Mouse (Mus musculus): ENCODE measurements around the gene Ccdc163. TPM values are rescaled to one million over a fixed set of nuclear protein-coding genes. Genes with fewer than 3 reads are reported as not detected.
A peak's percentile ranks its signal among the peaks of the same experiment; 100 is the strongest.
"Not testable (repeated sequence)": the region's sequence is repeated elsewhere in the genome, so short reads cannot be mapped to it uniquely, and the experiment has no call there.

Ccdc163 gene
- polyA plus RNA-seq (2016; fragmentation: Nextera tagmentation; extraction: Ambion mirVana), result 15.9 and 17.5 TPM in 2 replicates

DNA sequence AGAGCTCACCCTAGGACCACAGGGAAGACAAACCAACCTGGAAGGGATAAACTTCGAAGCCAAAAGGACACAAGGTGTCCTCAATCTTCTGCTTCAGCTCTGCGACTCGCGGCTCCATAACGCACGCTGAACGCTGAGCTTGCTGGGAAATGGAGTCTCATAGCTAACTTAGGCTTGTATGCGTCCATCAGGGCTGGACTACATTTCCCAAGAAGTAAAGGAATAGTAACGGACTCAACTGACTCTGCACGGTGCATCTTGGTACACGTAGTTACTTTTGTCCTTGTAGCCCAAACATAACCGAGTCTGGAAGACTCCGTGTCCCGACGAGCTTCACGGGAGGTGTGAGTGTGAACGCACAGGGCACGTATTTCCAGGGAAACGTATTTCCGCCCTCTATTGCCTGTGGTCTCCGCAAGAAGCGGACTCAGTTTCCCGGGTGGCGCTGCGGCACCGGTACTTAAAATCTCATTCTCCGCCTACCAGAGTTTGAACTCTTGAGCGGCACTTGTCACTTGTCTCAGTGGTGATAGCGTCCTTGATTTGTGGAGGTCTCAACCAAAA is at the start of gene Ccdc163, which contains the start of gene Mmachc:
TSS of gene Ccdc163 (plus strand) at position 309 of the 564 bp plus-strand sequence.
TSS of gene Mmachc (minus strand) at position 206 of the 564 bp plus-strand sequence.
- 0% methylated on average over 29 of the region's 29 CpGs for WGBS
- H3K4me2 ChIP-seq, result peak within 1 kb of the TSS; percentile 71
- H3K36me3 ChIP-seq, result peaks cover 17% of the 10 kb centered on the region
- peak within 1 kb of the TSS; percentile 61 for H3K9ac ChIP-seq
- H3K27ac ChIP-seq (ENCODE audit: poor library complexity, severe bottlenecking), result no peak within 1 kb of the TSS
- peak; percentile 96 for ATAC-seq (ENCODE audit: insufficient number of reproducible peaks, low FRiP score)
- peak within 1 kb of the TSS; percentile 58 for H3K4me3 ChIP-seq
- H3K27me3 ChIP-seq (replicated peaks), result no peaks in the 10 kb centered on the region
- no peaks in the 10 kb centered on the region for H3K9me3 ChIP-seq (replicated peaks)
- H3K4me1 ChIP-seq (replicated peaks), result peaks cover 9% of the 10 kb centered on the region

- H3K4me3 ChIP-seq, result no peak overlapping the region
- no peaks in the 10 kb centered on the region for H3K27me3 ChIP-seq (replicated peaks)
- no peak for ATAC-seq (ENCODE audit: insufficient number of reproducible peaks, low FRiP score)
- H3K9me3 ChIP-seq (replicated peaks), result no peaks in the 10 kb centered on the region
- no peak overlapping the region for H3K27ac ChIP-seq (ENCODE audit: poor library complexity, severe bottlenecking)
- H3K4me2 ChIP-seq, result no peak overlapping the region
- no peak overlapping the region for H3K9ac ChIP-seq
- H3K36me3 ChIP-seq, result no peaks in the 10 kb centered on the region
- WGBS, result 77% methylated on average over 2 of the region's 2 CpGs
- H3K4me1 ChIP-seq (replicated peaks), result 0 out of 2 replicates have a peak, but pooled peaks cover 3% of the 10 kb centered on the region
These were observed 48.8 kb upstream of the Ccdc163 start for GRCm38 (mm10) chr4:116659474-116659873.

GRCm38 (mm10) chr4:116659916-116660315 is 48.4 kb upstream of the Ccdc163 start:
- H3K27ac ChIP-seq (ENCODE audit: poor library complexity, severe bottlenecking); H3K27me3 ChIP-seq (replicated peaks); H3K4me1 ChIP-seq (replicated peaks); H3K4me3 ChIP-seq; H3K9me3 ChIP-seq (replicated peaks); H3K4me2 ChIP-seq; H3K36me3 ChIP-seq; H3K9ac ChIP-seq; ATAC-seq (ENCODE audit: insufficient number of reproducible peaks, low FRiP score): not testable (repeated sequence)
- 87% methylated on average over 6 of the region's 6 CpGs for WGBS

GRCm38 (mm10) chr4:116660829-116661228 is 47.5 kb upstream of the Ccdc163 start:
- no peaks in the 10 kb centered on the region for H3K36me3 ChIP-seq
- H3K4me1 ChIP-seq (replicated peaks), result 0 out of 2 replicates have a peak, but pooled peaks cover under 1% of the 10 kb centered on the region
- no peak for ATAC-seq (ENCODE audit: insufficient number of reproducible peaks, low FRiP score)
- H3K4me2 ChIP-seq, result no peak overlapping the region
- no peak overlapping the region for H3K9ac ChIP-seq
- no peaks in the 10 kb centered on the region for H3K9me3 ChIP-seq (replicated peaks)
- no peak overlapping the region for H3K27ac ChIP-seq (ENCODE audit: poor library complexity, severe bottlenecking)
- H3K4me3 ChIP-seq, result no peak overlapping the region
- no peaks in the 10 kb centered on the region for H3K27me3 ChIP-seq (replicated peaks)
- WGBS, result 72% methylated on average over 6 of the region's 6 CpGs

DNA sequence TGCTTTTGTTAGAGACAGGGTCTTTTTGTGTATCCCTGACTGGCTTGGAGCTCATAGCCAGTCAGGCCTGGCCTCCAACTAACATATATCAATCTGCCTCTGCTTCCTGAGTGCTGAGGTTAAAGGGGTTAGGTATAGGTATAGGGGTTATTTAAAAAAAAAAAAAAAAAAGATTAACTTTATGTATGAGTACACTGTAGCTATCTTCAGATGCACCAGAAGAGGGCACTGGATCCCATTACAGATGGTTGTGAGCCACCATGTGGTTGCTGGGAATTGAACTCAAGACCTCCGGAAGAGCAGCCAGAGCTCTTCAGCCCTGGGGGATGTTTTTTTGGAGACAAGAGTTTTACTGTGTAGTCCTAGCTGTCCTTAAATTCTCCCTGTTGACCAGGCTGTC is 46.3 kb upstream of the Ccdc163 start:
- H3K27me3 ChIP-seq (replicated peaks), result no peaks in the 10 kb centered on the region
- no peak overlapping the region for H3K4me3 ChIP-seq
- no peak overlapping the region for H3K9ac ChIP-seq
- H3K27ac ChIP-seq (ENCODE audit: poor library complexity, severe bottlenecking), result no peak overlapping the region
- H3K9me3 ChIP-seq (replicated peaks), result no peaks in the 10 kb centered on the region
- 87% methylated on average over 1 of the region's 1 CpGs for WGBS
- H3K36me3 ChIP-seq, result no peaks in the 10 kb centered on the region
- no peak for ATAC-seq (ENCODE audit: insufficient number of reproducible peaks, low FRiP score)
- no peak overlapping the region for H3K4me2 ChIP-seq
- no peaks in the 10 kb centered on the region for H3K4me1 ChIP-seq (replicated peaks)

DNA sequence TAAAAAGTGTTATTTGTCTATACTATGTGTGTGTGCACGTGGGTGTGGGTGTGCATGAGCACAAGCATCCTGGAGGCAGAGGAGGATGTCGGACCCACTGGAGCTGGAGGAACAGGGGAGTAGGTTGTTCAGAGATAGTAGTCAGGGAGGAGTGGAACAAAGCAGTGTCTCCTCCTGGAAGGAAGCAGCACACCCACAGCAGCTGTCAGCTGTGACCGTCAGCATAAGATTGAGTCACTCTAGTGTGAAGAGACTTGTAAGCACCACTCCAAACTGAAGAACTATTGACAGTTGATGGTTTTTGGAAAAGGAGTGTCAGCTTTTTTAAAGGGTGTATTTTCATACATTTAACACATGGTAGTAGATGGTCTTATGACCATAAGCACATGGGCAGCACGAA is 41.7 kb upstream of the Ccdc163 start:
- Histone ChIP-seq H3K27ac (ENCODE audit: poor library complexity, severe bottlenecking) (no peak overlapping the region), H3K9ac (no peak overlapping the region), H3K4me1 (replicated peaks) (no peaks in the 10 kb centered on the region), H3K4me3 (no peak overlapping the region), H3K9me3 (replicated peaks) (no peaks in the 10 kb centered on the region), H3K4me2 (no peak overlapping the region), H3K27me3 (replicated peaks) (no peaks in the 10 kb centered on the region), H3K36me3 (no peaks in the 10 kb centered on the region)
- 49% methylated on average over 4 of the region's 4 CpGs for WGBS
- ATAC-seq (ENCODE audit: insufficient number of reproducible peaks, low FRiP score), result no peak

- no peak overlapping the region for H3K4me2 ChIP-seq
- WGBS, result 45% methylated on average over 3 of the region's 3 CpGs
- no peak overlapping the region for H3K9ac ChIP-seq
- H3K4me1 ChIP-seq (replicated peaks), result no peaks in the 10 kb centered on the region
- H3K9me3 ChIP-seq (replicated peaks), result no peaks in the 10 kb centered on the region
- no peaks in the 10 kb centered on the region for H3K27me3 ChIP-seq (replicated peaks)
- H3K4me3 ChIP-seq, result no peak overlapping the region
- H3K27ac ChIP-seq (ENCODE audit: poor library complexity, severe bottlenecking), result no peak overlapping the region
- ATAC-seq (ENCODE audit: insufficient number of reproducible peaks, low FRiP score), result no peak
- H3K36me3 ChIP-seq, result no peaks in the 10 kb centered on the region
These were observed 40.2 kb upstream of the Ccdc163 start for GRCm38 (mm10) chr4:116668145-116668544.

DNA sequence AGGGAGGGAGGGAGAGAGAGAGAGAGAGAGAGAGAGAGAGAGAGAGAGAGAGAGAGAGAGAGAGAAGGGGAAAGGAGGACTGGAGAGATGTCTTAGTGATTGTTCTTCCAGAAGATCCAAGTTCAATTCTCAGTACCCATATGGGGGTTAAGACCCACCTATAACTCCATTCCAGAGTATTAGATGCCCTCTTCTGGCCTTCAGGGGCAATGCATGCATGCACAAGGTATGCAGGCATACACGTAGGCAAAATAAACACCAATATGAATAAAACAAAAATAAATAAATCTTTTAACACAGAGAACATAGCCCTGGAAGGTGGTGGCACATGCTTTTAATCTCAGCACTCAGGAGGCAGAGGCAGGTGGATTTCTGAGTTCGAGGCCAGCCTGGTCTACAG is 39.0 kb upstream of the Ccdc163 start:
- WGBS, result 73% methylated on average over 2 of the region's 2 CpGs
- H3K4me2 ChIP-seq, result no peak overlapping the region

DNA sequence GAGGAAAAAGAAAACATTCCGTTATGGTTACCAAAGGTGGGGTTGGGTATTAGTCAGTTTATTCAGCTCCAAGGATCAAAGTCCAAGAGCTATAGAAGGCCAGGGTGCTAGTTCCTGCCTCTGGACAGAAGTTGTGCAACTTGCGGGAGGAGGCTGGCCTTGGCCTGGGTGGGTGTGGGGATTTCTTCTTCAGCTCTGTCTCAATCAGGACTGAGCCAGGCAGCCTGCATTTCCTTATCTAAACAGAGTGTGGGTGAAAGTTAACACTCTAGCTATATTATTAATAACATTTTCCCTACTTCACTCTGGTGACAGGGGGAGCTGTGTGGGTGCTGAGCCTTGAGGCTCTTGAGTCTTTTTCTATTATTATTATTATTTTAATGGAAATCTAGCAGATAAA is 35.5 kb upstream of the Ccdc163 start:
- 47% methylated on average over 2 of the region's 2 CpGs for WGBS
- Histone ChIP-seq H3K4me1 (replicated peaks) (no peaks in the 10 kb centered on the region), H3K9me3 (replicated peaks) (no peaks in the 10 kb centered on the region), H3K27ac (ENCODE audit: poor library complexity, severe bottlenecking) (no peak overlapping the region), H3K4me3 (no peak overlapping the region), H3K36me3 (no peaks in the 10 kb centered on the region), H3K4me2 (no peak overlapping the region), H3K9ac (no peak overlapping the region), H3K27me3 (replicated peaks) (no peaks in the 10 kb centered on the region)
- no peak for ATAC-seq (ENCODE audit: insufficient number of reproducible peaks, low FRiP score)

More for the DNA sequence above, 39.0 kb upstream of the Ccdc163 start:
- Histone ChIP-seq H3K9me3 (replicated peaks) (no peaks in the 10 kb centered on the region), H3K4me3 (no peak overlapping the region), H3K27ac (ENCODE audit: poor library complexity, severe bottlenecking) (no peak overlapping the region), H3K36me3 (no peaks in the 10 kb centered on the region), H3K4me1 (replicated peaks) (no peaks in the 10 kb centered on the region), H3K27me3 (replicated peaks) (no peaks in the 10 kb centered on the region), H3K9ac (no peak overlapping the region)
- no peak for ATAC-seq (ENCODE audit: insufficient number of reproducible peaks, low FRiP score)

- not testable (repeated sequence) for H3K4me3 ChIP-seq; H3K27me3 ChIP-seq (replicated peaks); H3K36me3 ChIP-seq; H3K9me3 ChIP-seq (replicated peaks); H3K9ac ChIP-seq; ATAC-seq (ENCODE audit: insufficient number of reproducible peaks, low FRiP score); H3K4me2 ChIP-seq; H3K27ac ChIP-seq (ENCODE audit: poor library complexity, severe bottlenecking); H3K4me1 ChIP-seq (replicated peaks)
- WGBS, result 85% methylated on average over 6 of the region's 6 CpGs
These were observed 33.5 kb upstream of the Ccdc163 start for GRCm38 (mm10) chr4:116674761-116675160.

DNA sequence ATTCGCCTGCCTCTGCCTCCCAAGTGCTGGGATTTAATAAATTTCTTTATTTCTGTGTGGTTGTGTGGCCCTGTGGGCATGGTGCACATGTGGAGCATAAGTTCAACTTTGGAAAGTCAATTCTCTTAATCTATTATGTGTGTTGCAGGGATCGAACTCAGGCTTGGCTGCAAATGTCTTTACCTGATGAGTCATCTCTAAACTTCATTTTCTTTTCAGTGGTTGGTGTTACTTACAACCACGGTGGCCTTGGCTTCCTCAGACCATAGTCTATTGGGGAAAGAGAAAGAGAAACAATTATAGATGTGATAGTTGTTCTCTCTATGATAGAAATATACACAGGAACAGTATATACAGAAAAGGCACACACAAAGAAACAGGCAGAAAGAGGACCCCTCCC is 32.3 kb upstream of the Ccdc163 start:
- H3K36me3 ChIP-seq, result no peaks in the 10 kb centered on the region
- H3K4me1 ChIP-seq (replicated peaks), result no peaks in the 10 kb centered on the region
- H3K27ac ChIP-seq (ENCODE audit: poor library complexity, severe bottlenecking), result no peak overlapping the region
- no peaks in the 10 kb centered on the region for H3K27me3 ChIP-seq (replicated peaks)
- ATAC-seq (ENCODE audit: insufficient number of reproducible peaks, low FRiP score), result no peak
- H3K4me3 ChIP-seq, result no peak overlapping the region
- H3K4me2 ChIP-seq, result no peak overlapping the region
- no peaks in the 10 kb centered on the region for H3K9me3 ChIP-seq (replicated peaks)
- no peak overlapping the region for H3K9ac ChIP-seq
- WGBS, result 84% methylated on average over 3 of the region's 3 CpGs

DNA sequence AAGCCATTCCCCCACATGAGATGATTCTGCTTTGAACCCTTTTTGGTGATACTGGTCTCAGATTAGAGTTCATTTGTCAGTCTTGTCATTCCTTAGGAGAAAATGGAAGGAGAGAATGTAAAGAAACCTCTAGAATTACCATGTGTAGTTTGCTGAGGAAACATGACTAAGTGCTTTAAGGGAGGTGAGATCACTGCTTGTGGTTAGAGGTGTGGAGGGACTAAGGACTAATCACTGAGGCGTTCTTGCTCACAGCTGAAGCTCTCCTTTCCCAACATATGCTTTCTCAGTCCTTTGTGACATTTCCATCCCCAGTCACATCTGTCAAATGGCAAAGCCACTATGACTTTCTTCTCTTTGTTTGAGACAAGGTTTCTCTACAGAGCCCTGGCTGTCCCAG is 30.5 kb upstream of the Ccdc163 start:
- no peak for ATAC-seq (ENCODE audit: insufficient number of reproducible peaks, low FRiP score)
- H3K27me3 ChIP-seq (replicated peaks), result no peaks in the 10 kb centered on the region
- H3K4me3 ChIP-seq, result no peak overlapping the region
- no peaks in the 10 kb centered on the region for H3K4me1 ChIP-seq (replicated peaks)
- H3K36me3 ChIP-seq, result no peaks in the 10 kb centered on the region
- H3K9me3 ChIP-seq (replicated peaks), result no peaks in the 10 kb centered on the region
- 71% methylated on average over 1 of the region's 1 CpGs for WGBS
- H3K9ac ChIP-seq, result no peak overlapping the region
- H3K4me2 ChIP-seq, result no peak overlapping the region
- no peak overlapping the region for H3K27ac ChIP-seq (ENCODE audit: poor library complexity, severe bottlenecking)

All from heart, embryonic 12.5 days (tissue).